Mouse (Mus musculus) hindbrain, embryonic 16.5 days (tissue): ENCODE data around the gene Dennd2c. TPM values are rescaled to one million over a fixed set of nuclear protein-coding genes. Genes with fewer than 3 reads are reported as not detected.
"Not testable (repeated sequence)": the region's sequence is repeated elsewhere in the genome, so short reads cannot be mapped to it uniquely, and the experiment has no call there.

Experiments used
- ATAC-seq: fragments of 200-750 bp; cut with Nextera tagmentation; 2 replicates; pipeline ENCODE4 v1.8.0; 2017; ENCODE audit warnings: moderate TSS enrichment, moderate library complexity
- H3K27ac ChIP-seq: fragments of 300-500 bp; sonication (generic); 2 replicates; pipeline ENCODE4 v1.5.1; 2014; ENCODE audit warnings: low read depth, mild to moderate bottlenecking, control low read depth, low read length, moderate library complexity
- H3K27me3 ChIP-seq: fragments of 300-500 bp; sonication (generic); replicated peaks from 2 replicates; pipeline ENCODE4 v1.6.1; 2014; ENCODE audit warnings: low read length; ENCODE audit not compliant: control insufficient read depth, insufficient read depth
- H3K36me3 ChIP-seq: fragments of 300-500 bp; sonication (generic); 2 replicates; pipeline ENCODE4 v1.6.1; 2014; ENCODE audit warnings: mild to moderate bottlenecking, low read length, moderate library complexity, mixed read lengths; ENCODE audit not compliant: control insufficient read depth, insufficient read depth
- H3K4me1 ChIP-seq: fragments of 300-500 bp; sonication (generic); 2 replicates; pipeline ENCODE4 v1.6.1; 2014; ENCODE audit warnings: low read depth, low read length; ENCODE audit not compliant: control insufficient read depth, insufficient read depth
- H3K4me2 ChIP-seq: fragments of 300-500 bp; sonication (generic); 2 replicates; pipeline ENCODE4 v1.6.1; 2014; ENCODE audit warnings: mild to moderate bottlenecking, low read length, control low read depth, moderate library complexity
- H3K4me3 ChIP-seq: fragments of 300-500 bp; sonication (generic); 2 replicates; pipeline ENCODE4 v1.5.1; 2014; ENCODE audit warnings: mild to moderate bottlenecking, low read length, control low read depth, moderate library complexity
- H3K9ac ChIP-seq: fragments of 300-500 bp; sonication (generic); 2 replicates; pipeline ENCODE4 v1.6.1; 2014; ENCODE audit warnings: low read depth, mild to moderate bottlenecking, control low read depth, low read length, moderate library complexity
- H3K9me3 ChIP-seq: fragments of 300-500 bp; sonication (generic); 2 replicates; pipeline ENCODE4 v1.6.1; 2014; ENCODE audit warnings: mild to moderate bottlenecking, low read length, moderate library complexity; ENCODE audit not compliant: control insufficient read depth
- WGBS: fragments of 180-500 bp; shearing (Covaris S2); extraction: QIAGEN DNeasy Blood & Tissue Kit; methylation state at CpG from one replicate; pipeline ENCODE4 v1.1.7; 2014; 5-methylcytosine and 5-hydroxymethylcytosine counted together
- polyA plus RNA-seq: library from polyadenylated mRNA; unstranded; fragments of >200 nt; fragmentation: Nextera tagmentation; extraction: Ambion mirVana; gene quantifications from 2 replicates; pipeline ENCODE4 v1.2.1, GENCODE M21; 2015

The Dennd2c gene
- polyA plus RNA-seq, 1 experiment from 2014 or later, result 1.0 TPM

DNA sequence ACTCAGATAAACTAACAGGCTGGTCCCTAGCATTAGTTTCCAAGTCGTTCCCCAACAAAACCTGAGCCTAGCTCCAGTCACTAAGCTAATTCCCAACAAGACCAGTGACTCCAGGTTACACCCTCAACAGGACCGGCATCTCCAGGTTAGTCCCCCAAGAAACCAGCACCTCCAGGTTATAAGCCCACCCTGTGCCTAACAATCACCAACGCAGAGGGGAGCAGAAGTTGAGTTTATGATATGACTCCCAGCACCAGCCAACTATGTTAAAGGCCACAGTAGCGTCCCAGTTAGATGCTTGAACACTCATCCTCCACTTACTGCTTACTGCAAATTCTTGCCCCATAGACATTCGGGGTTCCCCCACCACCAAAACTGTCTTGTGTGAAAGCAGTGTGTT lies 97.0 kb downstream of the Dennd2c start:
- no peak overlapping the region for H3K4me2 ChIP-seq
- H3K4me1 ChIP-seq, result no peaks in the 10 kb centered on the region
- H3K27me3 ChIP-seq, result no peaks in the 10 kb centered on the region
- H3K9me3 ChIP-seq, result no peaks in the 10 kb centered on the region
- no peak overlapping the region for H3K4me3 ChIP-seq
- WGBS, result 90% methylated on average over 5 of the region's 5 CpGs
- no peak for ATAC-seq
- H3K27ac ChIP-seq, result no peak overlapping the region
- no peaks in the 10 kb centered on the region for H3K36me3 ChIP-seq
- H3K9ac ChIP-seq, result no peak overlapping the region

DNA sequence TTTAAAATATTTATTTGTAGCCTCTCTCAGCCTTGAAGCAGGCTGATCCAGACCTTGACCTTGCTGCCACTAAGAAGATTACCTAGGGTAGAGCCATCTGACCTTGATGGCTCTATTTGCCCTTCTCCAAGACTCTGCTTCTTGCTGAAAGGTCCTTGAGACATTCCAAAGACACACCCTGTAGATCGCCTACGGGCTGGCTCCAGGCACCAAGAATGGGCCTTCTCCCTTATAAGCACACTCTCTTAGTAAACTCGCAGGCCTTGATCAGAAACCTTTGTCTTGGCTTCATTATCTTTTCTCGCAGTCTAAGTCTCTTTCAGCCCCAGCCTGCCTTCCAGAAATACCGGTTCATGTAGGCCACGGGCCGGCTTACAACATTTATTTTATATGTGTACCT lies 98.7 kb downstream of the Dennd2c start:
- not testable (repeated sequence) for H3K27ac ChIP-seq, H3K9me3 ChIP-seq, H3K4me1 ChIP-seq, H3K27me3 ChIP-seq, H3K4me2 ChIP-seq, H3K36me3 ChIP-seq, H3K4me3 ChIP-seq, ATAC-seq, H3K9ac ChIP-seq
- 95% methylated on average over 7 of the region's 7 CpGs for WGBS

DNA sequence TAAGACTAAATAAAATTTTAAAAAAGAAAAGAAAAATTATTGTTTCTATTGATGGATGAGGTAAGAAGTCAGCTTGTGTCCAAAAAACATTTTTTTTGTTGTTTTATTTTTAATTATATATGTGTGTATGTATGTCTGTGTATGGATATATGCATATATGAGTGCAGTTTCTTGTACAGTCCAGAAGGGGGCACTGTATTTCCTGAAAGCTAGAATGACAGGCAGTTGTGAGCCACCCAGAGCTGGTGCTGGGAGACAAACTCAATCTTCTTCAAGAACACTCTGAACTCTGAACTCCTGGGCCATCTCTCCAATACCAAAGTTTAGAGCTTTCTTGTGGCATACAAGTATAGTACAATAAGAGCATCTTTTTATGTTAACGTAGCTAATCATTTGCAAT lies 101.2 kb downstream of the Dennd2c start:
- Histone ChIP-seq H3K36me3 (no peaks in the 10 kb centered on the region), H3K9me3 (no peaks in the 10 kb centered on the region), H3K27me3 (no peaks in the 10 kb centered on the region), H3K4me1 (no peaks in the 10 kb centered on the region), H3K4me2 (no peak overlapping the region), H3K27ac (no peak overlapping the region), H3K4me3 (no peak overlapping the region), H3K9ac (no peak overlapping the region)
- no peak for ATAC-seq
- WGBS, result 93% methylated on average over 1 of the region's 1 CpGs

DNA sequence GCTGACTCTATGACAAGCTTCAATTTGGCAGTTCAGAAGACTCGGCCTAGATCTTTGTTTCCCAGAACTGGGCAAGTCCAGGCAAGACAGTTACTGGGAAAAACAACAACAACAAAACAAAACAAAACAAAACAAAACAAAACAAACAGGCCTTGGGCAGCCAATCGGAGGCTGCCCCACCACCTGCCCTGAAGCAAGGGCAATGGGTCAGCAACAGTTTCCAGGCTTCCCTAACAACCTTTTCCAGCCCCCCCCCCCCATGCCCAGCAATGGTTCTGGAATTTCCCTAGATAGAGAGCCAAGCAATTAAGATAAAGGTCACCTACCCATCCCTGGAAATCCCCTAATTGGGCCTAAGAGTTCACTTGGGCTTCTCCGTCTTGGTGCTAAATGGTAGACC lies 102.0 kb downstream of the Dennd2c start:
- Histone ChIP-seq H3K4me2 (no peak overlapping the region), H3K36me3 (no peaks in the 10 kb centered on the region), H3K4me1 (no peaks in the 10 kb centered on the region), H3K27me3 (no peaks in the 10 kb centered on the region), H3K27ac (no peak overlapping the region), H3K9me3 (no peaks in the 10 kb centered on the region), H3K9ac (no peak overlapping the region), H3K4me3 (no peak overlapping the region)
- no peak for ATAC-seq
- WGBS, result 98% methylated on average over 3 of the region's 3 CpGs

DNA sequence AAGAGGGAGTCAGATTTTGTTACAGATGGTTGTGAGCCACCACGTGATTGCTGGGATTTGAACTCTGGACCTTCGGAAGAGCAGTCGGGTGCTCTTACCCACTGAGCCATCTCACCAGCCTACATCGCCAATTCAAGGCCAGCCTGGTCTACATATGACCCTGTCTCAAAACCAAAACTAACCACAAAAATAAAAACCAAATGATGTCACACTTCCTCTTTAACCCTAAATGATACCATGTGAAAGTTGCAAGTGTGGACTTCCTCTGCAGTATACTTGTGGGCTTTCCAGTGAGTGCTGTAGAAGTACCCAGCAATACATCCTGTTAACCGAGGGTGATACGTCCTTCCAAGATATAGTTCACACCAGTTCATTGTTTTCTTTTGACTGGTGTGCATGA lies 104.0 kb downstream of the Dennd2c start:
- Histone ChIP-seq H3K9me3 (no peaks in the 10 kb centered on the region), H3K9ac (no peak overlapping the region), H3K27ac (no peak overlapping the region), H3K4me2 (no peak overlapping the region), H3K4me1 (no peaks in the 10 kb centered on the region), H3K36me3 (no peaks in the 10 kb centered on the region), H3K4me3 (no peak overlapping the region), H3K27me3 (no peaks in the 10 kb centered on the region)
- WGBS, result 92% methylated on average over 6 of the region's 6 CpGs
- no peak for ATAC-seq

DNA sequence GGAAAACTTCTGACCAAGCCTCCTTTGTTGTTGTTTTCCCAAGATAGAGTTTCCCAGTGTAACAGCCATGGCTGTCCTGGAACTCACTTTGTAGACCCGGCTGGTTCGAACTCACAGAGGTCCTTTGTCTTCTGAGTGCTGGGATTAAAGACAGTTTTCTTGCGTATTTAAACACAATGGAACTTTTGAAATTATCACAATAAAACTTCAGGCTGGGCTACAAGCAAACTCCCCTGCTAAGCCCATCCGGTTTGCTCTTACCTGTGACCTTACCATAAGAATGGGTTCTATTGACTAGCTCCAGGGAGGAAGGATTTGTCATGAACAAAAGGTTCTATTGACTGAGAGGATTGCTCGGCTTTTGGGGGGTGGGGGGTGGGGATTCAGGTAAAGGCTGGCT lies 105.3 kb downstream of the Dennd2c start:
- no peak overlapping the region for H3K4me3 ChIP-seq
- no peaks in the 10 kb centered on the region for H3K36me3 ChIP-seq
- no peak overlapping the region for H3K27ac ChIP-seq
- ATAC-seq, result no peak
- 29% methylated on average over 5 of the region's 5 CpGs for WGBS
- H3K4me2 ChIP-seq, result no peak overlapping the region
- no peaks in the 10 kb centered on the region for H3K9me3 ChIP-seq
- no peak overlapping the region for H3K9ac ChIP-seq
- H3K4me1 ChIP-seq, result no peaks in the 10 kb centered on the region
- no peaks in the 10 kb centered on the region for H3K27me3 ChIP-seq

DNA sequence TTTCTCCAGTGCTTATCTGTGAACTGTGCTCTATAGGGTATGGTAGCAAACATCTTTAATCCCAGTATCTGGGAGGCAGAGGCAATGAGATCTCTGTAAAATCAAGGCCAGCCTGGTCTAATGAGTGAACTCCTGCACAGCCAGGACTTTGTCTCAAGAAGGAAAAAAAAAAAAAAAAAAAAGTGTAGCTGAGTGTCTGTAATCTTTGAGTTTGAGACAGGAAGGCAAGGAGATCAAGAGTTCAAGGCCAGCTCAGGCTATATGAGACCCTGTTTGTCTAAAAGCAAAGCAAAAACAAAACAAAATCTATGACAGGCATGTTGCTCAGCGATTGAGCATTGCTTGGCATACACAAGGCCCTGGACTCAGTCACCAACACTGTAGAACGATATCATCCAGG lies 105.8 kb downstream of the Dennd2c start:
- Histone ChIP-seq H3K4me1 (no peaks in the 10 kb centered on the region), H3K4me2 (no peak overlapping the region), H3K27ac (no peak overlapping the region), H3K9ac (no peak overlapping the region), H3K27me3 (no peaks in the 10 kb centered on the region), H3K36me3 (no peaks in the 10 kb centered on the region), H3K9me3 (no peaks in the 10 kb centered on the region), H3K4me3 (no peak overlapping the region)
- 76% methylated on average over 2 of the region's 2 CpGs for WGBS
- ATAC-seq, result no peak

DNA sequence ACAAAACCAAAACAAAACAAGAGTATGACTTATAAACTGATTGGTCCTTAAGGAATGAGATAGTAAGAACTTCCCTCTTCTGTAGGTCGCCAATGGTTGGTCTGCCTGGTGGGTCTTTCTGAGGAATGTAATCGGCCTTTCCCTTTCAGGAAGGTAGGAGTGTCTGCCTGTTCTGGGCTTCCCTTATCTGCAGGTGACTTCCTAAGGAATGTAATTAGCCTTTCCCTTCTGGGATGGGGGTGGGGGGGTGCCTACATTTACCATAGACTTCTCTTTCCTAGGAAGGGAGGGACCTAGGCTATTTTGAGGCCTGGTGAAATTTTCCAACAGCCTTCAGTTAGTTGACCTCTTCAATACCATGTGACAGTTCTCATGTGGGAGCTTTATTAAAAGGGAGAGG lies 108.7 kb downstream of the Dennd2c start:
- Histone ChIP-seq H3K27me3 (no peaks in the 10 kb centered on the region), H3K9me3 (no peaks in the 10 kb centered on the region), H3K4me2 (no peak overlapping the region), H3K4me3 (no peak overlapping the region), H3K4me1 (no peaks in the 10 kb centered on the region), H3K36me3 (no peaks in the 10 kb centered on the region), H3K27ac (no peak overlapping the region), H3K9ac (no peak overlapping the region)
- WGBS, result 94% methylated on average over 2 of the region's 2 CpGs
- no peak for ATAC-seq

DNA sequence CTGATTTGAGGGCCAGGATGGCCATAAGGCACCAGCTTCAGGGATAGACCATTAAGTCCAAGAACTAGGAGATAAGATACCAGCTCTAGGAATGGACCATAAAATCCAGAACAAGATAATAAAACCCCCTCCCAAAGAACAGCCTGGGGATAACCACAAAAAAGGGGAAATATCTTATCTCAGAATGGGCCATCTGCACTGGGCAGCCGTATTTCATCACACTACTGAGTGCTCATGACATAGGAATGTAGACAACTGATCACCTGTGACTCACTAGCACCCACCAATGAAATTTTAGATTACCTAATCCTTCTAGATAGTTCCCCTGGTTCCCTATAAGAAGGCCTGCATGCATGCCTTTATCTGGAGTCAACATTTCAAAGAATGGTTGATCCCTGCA lies 109.7 kb downstream of the Dennd2c start:
- no peak for ATAC-seq
- H3K36me3 ChIP-seq, result no peaks in the 10 kb centered on the region

DNA sequence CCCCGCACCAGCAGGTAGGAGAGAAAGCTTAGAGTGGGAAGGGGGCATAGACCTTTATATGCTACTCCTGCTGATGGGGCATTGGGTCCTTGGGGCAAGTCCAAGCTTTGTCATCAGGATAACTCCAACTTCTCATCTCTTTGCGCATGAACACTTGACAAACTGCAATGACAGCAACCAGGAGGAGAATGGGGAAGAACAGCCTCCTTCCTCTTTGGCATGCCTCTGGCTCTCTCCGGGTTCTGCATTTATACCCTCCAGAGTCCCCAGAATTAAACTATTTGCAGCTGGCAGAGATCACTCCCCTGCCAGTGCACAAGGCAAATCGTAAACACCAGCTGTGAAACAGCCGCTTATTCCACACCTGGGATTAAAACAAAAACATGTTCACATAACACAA lies 111.1 kb downstream of the Dennd2c start:
- Histone ChIP-seq H3K4me2 (no peak overlapping the region), H3K36me3 (no peaks in the 10 kb centered on the region), H3K4me1 (no peaks in the 10 kb centered on the region), H3K4me3 (no peak overlapping the region), H3K9ac (no peak overlapping the region), H3K27ac (no peak overlapping the region), H3K27me3 (no peaks in the 10 kb centered on the region), H3K9me3 (no peaks in the 10 kb centered on the region)
- 83% methylated on average over 5 of the region's 5 CpGs for WGBS
- no peak for ATAC-seq

More for the DNA sequence above, 109.7 kb downstream of the Dennd2c start:
- H3K4me2 ChIP-seq, result no peak overlapping the region
- H3K4me3 ChIP-seq, result no peak overlapping the region
- no peaks in the 10 kb centered on the region for H3K9me3 ChIP-seq
- no peak overlapping the region for H3K27ac ChIP-seq
- H3K27me3 ChIP-seq, result no peaks in the 10 kb centered on the region
- H3K4me1 ChIP-seq, result no peaks in the 10 kb centered on the region
- H3K9ac ChIP-seq, result no peak overlapping the region
- 80% methylated on average over 1 of the region's 1 CpGs for WGBS
